Mouse (Mus musculus): ENCODE measurements around the gene Sbpl. TPM values are rescaled to one million over a fixed set of nuclear protein-coding genes. Genes with fewer than 3 reads are reported as not detected.
A peak's percentile ranks its signal among the peaks of the same experiment; 100 is the strongest.

The Sbpl gene
- polyA plus RNA-seq, 2 experiments = not detected

GRCm38 (mm10) chr17:23969231-23969630, 14.2 kb upstream of the Sbpl start:
- Histone ChIP-seq H3K36me3 (ENCODE audit: control insufficient read depth, insufficient read depth, low read length) (no peaks in the 10 kb centered on the region), H3K27me3 (ENCODE audit: control insufficient read depth, insufficient read depth, low read length) (no peaks in the 10 kb centered on the region), H3K9ac (ENCODE audit: low read depth, low read length, severe bottlenecking) (no peak overlapping the region), H3K4me3 (replicated peaks; ENCODE audit: low read length) (no peak overlapping the region), H3K9me3 (ENCODE audit: control insufficient read depth, low read length) (no peaks in the 10 kb centered on the region), H3K4me1 (ENCODE audit: control insufficient read depth, insufficient read depth, low read length) (no peaks in the 10 kb centered on the region), H3K27ac (replicated peaks; ENCODE audit: low read depth, low read length) (no peak overlapping the region), H3K4me2 (replicated peaks; ENCODE audit: low read depth, low read length, severe bottlenecking) (no peak overlapping the region)
- ATAC-seq (ENCODE audit: low FRiP score, low read depth) = no peak
- TF ChIP-seq POLR2A (IDR thresholded peaks at IDR 0.05; ENCODE audit: borderline replicate concordance, extremely low read depth, insufficient read depth, insufficient read length) = no peak
- peak; percentile 51 for DNase-seq (ENCODE audit: low spot score)
- WGBS = 4% methylated on average over 1 of the region's 1 CpGs

GRCm38 (mm10) chr17:23968780-23969179, 13.7 kb upstream of the Sbpl start:
- ATAC-seq (ENCODE audit: low FRiP score, low read depth) (no peak), DNase-seq (ENCODE audit: low spot score) (no peak)
- H3K36me3 ChIP-seq (ENCODE audit: control insufficient read depth, insufficient read depth, low read length) = no peaks in the 10 kb centered on the region
- H3K9me3 ChIP-seq (ENCODE audit: control insufficient read depth, low read length) = no peaks in the 10 kb centered on the region
- no peak overlapping the region for H3K4me3 ChIP-seq (replicated peaks; ENCODE audit: low read length)
- H3K27me3 ChIP-seq (ENCODE audit: control insufficient read depth, insufficient read depth, low read length) = no peaks in the 10 kb centered on the region
- H3K4me1 ChIP-seq (ENCODE audit: control insufficient read depth, insufficient read depth, low read length) = no peaks in the 10 kb centered on the region
- WGBS = 56% methylated on average over 2 of the region's 2 CpGs
- H3K4me2 ChIP-seq (replicated peaks; ENCODE audit: low read depth, low read length, severe bottlenecking) = no peak overlapping the region
- no peak for TF ChIP-seq POLR2A (IDR thresholded peaks at IDR 0.05; ENCODE audit: borderline replicate concordance, extremely low read depth, insufficient read depth, insufficient read length)
- H3K9ac ChIP-seq (ENCODE audit: low read depth, low read length, severe bottlenecking) = no peak overlapping the region
- H3K27ac ChIP-seq (replicated peaks; ENCODE audit: low read depth, low read length) = no peak overlapping the region

GRCm38 (mm10) chr17:23966658-23967401, 11.8 kb upstream of the Sbpl start:
- WGBS = 81% methylated on average over 10 of the region's 10 CpGs
- H3K4me1 ChIP-seq (ENCODE audit: control insufficient read depth, insufficient read depth, low read length) = no peaks in the 10 kb centered on the region
- no peaks in the 10 kb centered on the region for H3K36me3 ChIP-seq (ENCODE audit: control insufficient read depth, insufficient read depth, low read length)
- no peaks in the 10 kb centered on the region for H3K27me3 ChIP-seq (ENCODE audit: control insufficient read depth, insufficient read depth, low read length)
- DNase-seq (ENCODE audit: low spot score) = no peak
- no peak for ATAC-seq (ENCODE audit: low FRiP score, low read depth)
- H3K27ac ChIP-seq (replicated peaks; ENCODE audit: low read depth, low read length) = no peak overlapping the region
- no peak overlapping the region for H3K4me3 ChIP-seq (replicated peaks; ENCODE audit: low read length)
- H3K4me2 ChIP-seq (replicated peaks; ENCODE audit: low read depth, low read length, severe bottlenecking) = no peak overlapping the region
- no peak for TF ChIP-seq POLR2A (IDR thresholded peaks at IDR 0.05; ENCODE audit: borderline replicate concordance, extremely low read depth, insufficient read depth, insufficient read length)
- H3K9me3 ChIP-seq (ENCODE audit: control insufficient read depth, low read length) = no peaks in the 10 kb centered on the region
- no peak overlapping the region for H3K9ac ChIP-seq (ENCODE audit: low read depth, low read length, severe bottlenecking)

DNA sequence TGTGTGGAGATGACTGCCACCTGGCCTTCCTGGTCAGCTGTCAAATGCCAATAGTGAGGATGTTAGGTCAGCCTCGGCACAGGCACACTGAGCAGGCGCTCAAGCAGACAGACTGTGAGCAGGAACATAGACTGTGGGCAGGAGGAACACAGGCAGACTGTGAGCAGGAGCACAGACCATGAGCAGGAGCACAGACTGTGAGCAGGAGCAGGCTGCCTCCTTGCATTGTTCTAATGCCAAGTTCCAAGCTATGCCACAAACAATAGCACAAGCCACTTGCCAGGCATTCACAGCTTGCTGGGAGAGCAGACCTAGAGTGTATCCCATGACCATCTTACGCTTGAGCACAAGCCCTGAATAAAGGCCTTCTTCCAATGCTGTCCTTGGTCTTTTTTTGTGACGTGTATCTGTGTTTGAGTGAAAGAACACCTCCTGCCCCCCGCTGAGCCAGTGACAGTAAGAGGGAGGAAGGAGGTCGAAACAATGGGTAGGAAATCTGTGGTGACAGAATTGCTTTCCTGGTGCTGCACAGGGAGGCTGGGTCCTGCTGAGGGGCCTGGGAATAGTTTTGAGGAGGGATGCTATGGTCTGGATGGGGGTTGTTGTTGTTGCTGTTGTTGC, 10.8 kb upstream of the Sbpl start:
- TF ChIP-seq POLR2A (IDR thresholded peaks at IDR 0.05; ENCODE audit: borderline replicate concordance, extremely low read depth, insufficient read depth, insufficient read length) = no peak
- Histone ChIP-seq H3K27me3 (ENCODE audit: control insufficient read depth, insufficient read depth, low read length) (no peaks in the 10 kb centered on the region), H3K4me1 (ENCODE audit: control insufficient read depth, insufficient read depth, low read length) (no peaks in the 10 kb centered on the region), H3K9me3 (ENCODE audit: control insufficient read depth, low read length) (no peaks in the 10 kb centered on the region), H3K4me2 (replicated peaks; ENCODE audit: low read depth, low read length, severe bottlenecking) (no peak overlapping the region), H3K27ac (replicated peaks; ENCODE audit: low read depth, low read length) (no peak overlapping the region), H3K4me3 (replicated peaks; ENCODE audit: low read length) (no peak overlapping the region), H3K36me3 (ENCODE audit: control insufficient read depth, insufficient read depth, low read length) (no peaks in the 10 kb centered on the region), H3K9ac (ENCODE audit: low read depth, low read length, severe bottlenecking) (no peak overlapping the region)
- DNase-seq (ENCODE audit: low spot score) (no peak), ATAC-seq (ENCODE audit: low FRiP score, low read depth) (no peak)
- 58% methylated on average over 6 of the region's 6 CpGs for WGBS

DNA sequence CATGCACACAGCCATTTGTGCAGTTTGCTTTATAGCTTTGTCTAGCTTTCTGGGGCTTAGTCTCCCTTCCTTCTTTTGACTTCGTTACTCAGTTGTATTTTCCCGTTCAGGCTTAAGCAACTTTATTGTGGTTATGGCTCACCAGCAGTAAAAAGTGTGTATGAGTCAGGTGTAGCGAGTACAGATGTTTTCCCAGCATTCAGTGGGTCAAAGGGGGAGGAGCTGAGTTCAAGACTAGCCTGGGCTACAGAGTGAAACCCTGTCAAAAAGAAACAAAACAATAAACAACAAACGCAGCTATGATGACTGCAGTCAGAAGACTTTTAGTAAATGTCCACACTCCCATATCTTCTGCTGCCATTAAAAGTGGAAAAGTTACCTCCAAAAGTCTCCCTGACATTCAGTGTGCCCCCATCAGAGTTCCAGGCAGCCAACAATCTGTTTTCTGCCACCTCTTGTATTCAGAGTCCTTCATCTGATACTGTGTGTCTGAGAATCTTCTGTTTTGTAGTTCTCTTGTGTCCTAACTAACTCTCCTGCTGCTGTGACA, 6.6 kb upstream of the Sbpl start:
- no peak for TF ChIP-seq POLR2A (IDR thresholded peaks at IDR 0.05; ENCODE audit: borderline replicate concordance, extremely low read depth, insufficient read depth, insufficient read length)
- DNase-seq (ENCODE audit: low spot score) (no peak), ATAC-seq (ENCODE audit: low FRiP score, low read depth) (no peak)
- no peak overlapping the region for H3K4me2 ChIP-seq (replicated peaks; ENCODE audit: low read depth, low read length, severe bottlenecking)
- no peaks in the 10 kb centered on the region for H3K9me3 ChIP-seq (ENCODE audit: control insufficient read depth, low read length)
- H3K9ac ChIP-seq (ENCODE audit: low read depth, low read length, severe bottlenecking) = no peak overlapping the region
- H3K36me3 ChIP-seq (ENCODE audit: control insufficient read depth, insufficient read depth, low read length) = no peaks in the 10 kb centered on the region
- H3K27ac ChIP-seq (replicated peaks; ENCODE audit: low read depth, low read length) = no peak overlapping the region
- H3K4me1 ChIP-seq (ENCODE audit: control insufficient read depth, insufficient read depth, low read length) = no peaks in the 10 kb centered on the region
- 41% methylated on average over 4 of the region's 4 CpGs for WGBS
- no peaks in the 10 kb centered on the region for H3K27me3 ChIP-seq (ENCODE audit: control insufficient read depth, insufficient read depth, low read length)
- H3K4me3 ChIP-seq (replicated peaks; ENCODE audit: low read length) = no peak overlapping the region

Measured in limb, embryonic 14.5 days (tissue).